Mouse (Mus musculus) R1 (cell line): ENCODE data around the gene Ppig.
A peak's percentile ranks its signal among the peaks of the same experiment; 100 is the strongest.

ENCODE experiments used
- DNase-seq: peaks from one replicate; pipeline ENCODE4 v3.0.0-alpha.2; 2018; ENCODE audit warnings: low read depth, low spot score

Ppig gene

GRCm38 (mm10) chr2:69763340-69763739, 41.0 kb downstream of the Ppig start:
- DNase-seq: no peak

GRCm38 (mm10) chr2:69764716-69765115, 42.4 kb downstream of the Ppig start:
- DNase-seq: no peak

- no peak for DNase-seq
Observed at GRCm38 (mm10) chr2:69773331-69773730, 51.0 kb downstream of the Ppig start.

- DNase-seq: no peak
Observed at GRCm38 (mm10) chr2:69777985-69778835, 55.9 kb downstream of the Ppig start.

- DNase-seq: peak; percentile 77
Observed at GRCm38 (mm10) chr2:69778836-69779177, 56.5 kb downstream of the Ppig start.

GRCm38 (mm10) chr2:69788974-69789373, 66.6 kb downstream of the Ppig start:
- no peak for DNase-seq

GRCm38 (mm10) chr2:69789429-69790069, 67.2 kb downstream of the Ppig start, which contains the start of the genes Ccdc173 and Phospho2:
TSS of gene Ccdc173 (minus strand) at chr2:69789575.
TSS of gene Phospho2 (plus strand) at chr2:69789623.
- peak; percentile 99 for DNase-seq

GRCm38 (mm10) chr2:69790285-69790684, 67.9 kb downstream of the Ppig start:
- DNase-seq: peak; percentile 97

GRCm38 (mm10) chr2:69790722-69791121, 68.4 kb downstream of the Ppig start:
- no peak for DNase-seq

GRCm38 (mm10) chr2:69802911-69803312, 80.6 kb downstream of the Ppig start:
- peak; percentile 75 for DNase-seq
